In the genomic region with DNA sequence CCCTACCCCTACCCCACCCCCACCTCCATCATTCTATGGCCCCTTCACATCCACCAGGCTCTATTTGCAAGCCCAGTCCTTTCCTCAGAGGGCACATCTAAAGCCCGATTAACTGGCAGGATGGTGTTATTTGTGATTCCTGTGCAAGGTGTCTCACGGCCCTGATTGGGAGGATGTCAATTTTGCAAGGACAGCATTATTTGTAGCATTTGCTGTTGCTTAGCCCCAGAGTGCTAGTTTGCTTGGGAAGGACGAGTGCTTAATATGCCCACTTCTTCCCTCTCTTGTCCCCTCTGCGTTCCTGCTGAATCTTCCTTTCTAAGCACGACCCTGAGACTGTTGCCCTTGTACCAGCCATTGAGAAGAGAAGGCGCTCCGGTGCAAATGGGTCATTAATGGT, we compare ENCODE assay signal across 26 mouse cellular contexts.
"Had no signal": no experiment of that assay in that cellular context is flagged by ENCODE, and none has a peak within 500 bp of the region (broad histone marks: within the 10 kb centered on the region; RNA-seq: fewer than 3 reads in every experiment).

No protein-coding gene starts in this region.

- H3K27me3 ChIP-seq: heart, embryonic 12.5 days; hindbrain, embryonic 12.5 days; kidney, embryonic 15.5 days; liver, embryonic 13.5 days; liver, embryonic 15.5 days had no signal

- DNase-seq: gastrocnemius, postnatal 14 days; gastrocnemius, postnatal 36 days; heart, adult 18-20 months; heart, postnatal 10 days; kidney, adult 11 months; kidney, adult 2 months; kidney, adult 9 months; kidney, postnatal 14 days; kidney, postnatal 36 days; layer of hippocampus, adult 9-11 months; layer of hippocampus, postnatal 36 days; liver; liver, embryonic 13.5 days had no signal

- H3K9me3 ChIP-seq: heart, embryonic 10.5 days; heart, embryonic 12.5 days; hindbrain, embryonic 12.5 days; kidney, embryonic 15.5 days; limb, embryonic 10.5 days; limb, embryonic 12.5 days; liver, embryonic 13.5 days; liver, embryonic 15.5 days had no signal

- ATAC-seq: hindbrain, postnatal 0 days; intestine, embryonic 16.5 days had no signal

- H3K36me3 ChIP-seq: heart, embryonic 10.5 days; heart, embryonic 12.5 days; hindbrain, embryonic 12.5 days; kidney, embryonic 15.5 days; limb, embryonic 10.5 days; limb, embryonic 12.5 days; liver, embryonic 13.5 days; liver, embryonic 15.5 days had no signal

- H3K9ac ChIP-seq: heart, embryonic 12.5 days; hindbrain, embryonic 12.5 days; hindbrain, embryonic 14.5 days; kidney, embryonic 15.5 days; limb, embryonic 12.5 days; liver, embryonic 13.5 days; liver, embryonic 15.5 days had no signal

- H3K4me2 ChIP-seq: heart, embryonic 12.5 days; hindbrain, embryonic 12.5 days; hindbrain, embryonic 14.5 days; kidney, embryonic 15.5 days; limb, embryonic 12.5 days; liver, embryonic 11.5 days; liver, embryonic 13.5 days; liver, embryonic 15.5 days had no signal

- H3K4me1 ChIP-seq: heart, embryonic 10.5 days; heart, embryonic 12.5 days; kidney, embryonic 15.5 days; liver, embryonic 13.5 days; liver, embryonic 15.5 days had no signal

- H3K4me3 ChIP-seq: heart, embryonic 10.5 days; heart, embryonic 12.5 days; hindbrain, embryonic 12.5 days; kidney, embryonic 15.5 days; left cerebral cortex, adult 2 months; limb, embryonic 10.5 days; limb, embryonic 12.5 days; liver, embryonic 13.5 days; liver, embryonic 15.5 days had no signal

- H3K27ac ChIP-seq: heart, embryonic 10.5 days; hindbrain, embryonic 12.5 days; hindbrain, postnatal 0 days; kidney, embryonic 15.5 days; kidney, postnatal 0 days; left cerebral cortex, adult 2 months; limb, embryonic 10.5 days; limb, embryonic 12.5 days; liver, embryonic 13.5 days; liver, embryonic 15.5 days had no signal
